Mouse (Mus musculus) spleen, postnatal 10 days (tissue): ENCODE data around the gene Prkca.

Experiments
- DNase-seq, 2 experiments: peaks; one replicate each; pipeline ENCODE4 v3.0.0; 2021 to 2022; ENCODE audit warnings: low spot score in 2 of 2

Gene Prkca

DNA sequence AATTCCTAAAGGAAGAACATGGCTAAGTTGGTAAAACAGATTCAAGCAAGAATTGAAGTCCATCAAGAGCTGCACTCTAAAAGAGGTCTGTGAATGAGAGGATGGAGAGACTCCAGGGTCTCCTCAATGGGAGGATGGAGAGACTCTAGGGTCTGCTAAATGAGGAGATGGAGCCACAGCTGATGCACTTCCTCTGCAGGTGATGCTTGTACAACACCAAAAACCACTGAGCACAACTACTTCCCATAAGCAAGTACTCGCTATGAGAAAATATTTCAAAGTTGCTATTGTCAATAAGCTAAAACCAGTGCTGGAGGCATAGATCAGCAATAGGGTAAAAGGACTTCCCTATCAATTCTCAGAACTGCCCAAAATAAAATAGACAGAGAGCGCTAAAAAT is 137.1 kb downstream of the Prkca start:
- no peak for DNase-seq

DNA sequence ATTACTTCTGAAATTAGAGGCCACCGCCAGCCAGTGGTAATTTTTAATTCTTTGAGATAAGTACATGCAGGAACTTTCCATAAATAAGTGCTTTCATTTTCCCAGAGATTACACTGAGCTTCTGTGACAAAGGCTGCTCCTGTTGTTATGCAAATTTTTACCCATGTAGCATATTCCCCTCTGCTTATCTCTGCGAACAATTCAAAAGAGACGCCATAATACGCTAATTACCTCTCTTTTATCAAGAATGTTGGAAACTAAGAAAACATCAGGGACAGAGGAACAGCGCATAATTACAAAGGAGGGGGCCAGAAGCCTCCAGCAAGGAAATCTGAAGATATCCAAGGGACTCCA is 138.9 kb downstream of the Prkca start:
- DNase-seq = no peak

DNA sequence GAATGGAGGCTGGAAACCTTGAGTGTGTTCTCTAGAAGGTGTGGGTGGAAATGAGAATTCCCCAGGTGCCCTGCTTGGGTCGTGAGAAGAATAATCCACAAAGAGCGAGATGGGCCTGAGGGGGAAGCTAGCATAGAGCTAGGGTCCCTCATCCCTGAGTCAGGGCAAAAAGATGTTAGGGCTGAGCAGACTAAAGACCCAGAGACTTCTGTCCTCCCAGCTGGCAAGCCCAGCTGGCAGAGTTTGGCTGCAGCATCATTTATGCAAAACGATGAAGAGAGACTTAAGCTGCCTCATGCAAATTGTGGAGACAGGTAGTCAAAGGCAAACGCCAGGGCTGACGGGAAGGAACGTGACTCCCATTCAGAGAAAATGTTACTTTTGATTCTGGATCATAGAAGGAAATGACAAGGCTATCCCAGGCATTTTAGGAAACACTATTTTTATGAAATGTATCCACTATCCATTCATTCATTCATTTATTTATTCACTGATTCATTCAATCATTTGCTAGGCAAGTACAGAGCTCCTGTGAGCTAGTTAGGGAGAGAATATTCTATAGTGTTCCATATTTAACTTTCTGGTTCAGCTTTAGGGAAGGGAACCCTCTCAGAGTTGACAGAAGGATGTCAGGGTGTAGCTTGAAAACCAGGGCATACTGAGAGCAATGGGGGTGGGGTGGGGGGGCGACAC is 139.4 kb downstream of the Prkca start:
- DNase-seq = no peak

DNA sequence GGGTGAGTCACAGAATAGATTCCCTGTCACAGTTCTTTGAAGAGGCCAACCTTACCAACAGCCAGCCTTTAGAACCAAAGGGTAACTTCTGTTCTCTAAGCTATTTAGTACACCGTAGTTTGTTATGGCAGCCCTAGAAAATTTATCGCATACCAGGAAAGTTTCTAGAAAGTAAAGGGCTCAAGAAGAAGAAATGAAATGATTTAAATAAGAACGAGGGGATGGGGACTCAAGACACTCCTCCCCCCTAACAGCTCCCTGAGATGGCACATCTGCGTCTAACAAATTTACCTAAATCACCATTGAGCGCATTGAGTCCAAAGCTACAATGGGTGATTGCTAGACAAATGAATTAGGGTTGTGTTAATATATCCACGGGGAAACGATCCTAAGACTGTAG is 140.9 kb downstream of the Prkca start:
- no peak for DNase-seq

DNA sequence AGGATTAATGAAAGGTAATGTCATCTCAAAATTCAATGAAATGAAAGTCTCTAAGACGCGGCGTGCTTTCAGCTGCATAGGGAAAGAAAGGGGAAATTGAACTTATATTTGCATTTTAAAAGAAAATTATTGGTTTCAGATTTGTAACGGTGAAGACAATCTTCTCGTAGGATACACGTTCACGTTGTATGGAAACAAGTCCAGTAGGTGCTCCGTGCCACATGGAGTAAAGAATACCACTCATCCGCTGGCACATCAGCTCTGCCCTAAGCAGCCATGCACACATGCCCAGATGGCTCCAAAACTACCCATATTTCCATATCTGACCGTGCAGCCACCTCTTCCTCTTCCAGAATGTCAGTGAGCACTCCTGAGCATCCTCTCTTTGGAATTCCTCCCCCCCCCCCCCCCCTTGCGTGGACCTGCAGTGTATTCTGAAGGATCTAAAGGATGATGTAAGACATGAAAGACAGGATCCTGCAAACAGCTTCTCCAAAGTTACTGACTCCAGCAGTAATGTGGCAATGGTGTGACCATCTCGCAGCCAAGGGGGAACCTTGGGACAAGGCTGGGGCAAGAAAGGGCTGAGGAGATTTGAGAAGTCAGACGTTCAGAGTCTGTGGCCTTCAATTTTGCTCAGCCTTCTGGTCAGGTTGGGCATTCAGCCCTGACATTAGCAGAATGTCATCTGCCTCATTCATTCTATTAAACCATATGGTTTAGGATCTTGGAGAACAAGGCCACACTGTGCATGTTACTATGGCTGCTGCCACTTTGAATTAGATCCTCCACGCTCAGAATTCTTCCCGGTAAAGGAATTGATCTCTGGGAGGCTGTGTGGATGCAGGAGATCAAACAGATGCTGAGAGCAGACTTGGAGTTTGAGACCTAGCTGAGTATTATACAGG is 142.8 kb downstream of the Prkca start:
- DNase-seq = no peak

DNA sequence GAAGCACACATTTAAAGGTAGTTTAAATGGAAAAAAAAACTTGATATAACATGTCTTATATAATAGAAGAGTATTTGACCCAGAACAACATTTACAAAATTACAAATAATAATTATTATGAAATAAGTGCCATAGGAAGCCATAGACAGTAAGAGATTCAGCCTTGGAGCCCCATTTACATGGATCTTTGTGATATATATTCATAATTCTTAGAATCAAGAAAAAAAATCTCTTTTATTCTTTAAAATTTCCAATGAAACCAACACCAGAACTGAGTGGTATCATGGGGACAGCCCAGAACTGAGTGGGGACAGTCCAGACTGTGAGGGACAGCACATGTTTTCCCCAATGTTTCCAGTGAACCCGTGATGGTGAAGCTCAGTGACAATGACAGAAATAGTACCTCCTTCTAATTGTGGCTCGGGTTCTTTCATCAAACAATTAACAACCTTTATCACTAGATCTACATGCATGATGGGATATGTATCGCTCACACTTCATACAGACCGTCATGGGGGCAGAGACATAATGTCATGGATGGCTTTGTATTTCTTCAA is 144.2 kb downstream of the Prkca start:
- DNase-seq = no peak

DNA sequence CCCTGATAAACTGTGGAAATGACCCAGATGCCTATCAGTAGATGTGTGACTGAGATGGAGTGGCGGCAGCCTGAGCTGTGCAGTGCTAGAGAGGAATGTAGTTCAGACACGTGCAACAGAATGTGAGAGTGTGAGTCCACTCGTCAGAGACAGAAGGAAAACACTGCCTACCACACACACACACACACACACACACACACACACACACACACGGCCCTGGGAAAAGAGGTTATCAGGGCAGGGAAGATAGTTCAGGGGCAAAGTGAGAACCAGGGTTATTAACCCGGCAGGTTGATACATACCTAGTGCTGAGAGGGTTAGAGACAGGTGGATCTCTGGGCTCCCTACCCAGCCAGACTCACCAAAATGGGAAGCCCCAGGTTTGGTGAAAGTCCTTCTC is 145.1 kb downstream of the Prkca start:
- DNase-seq = no peak

DNA sequence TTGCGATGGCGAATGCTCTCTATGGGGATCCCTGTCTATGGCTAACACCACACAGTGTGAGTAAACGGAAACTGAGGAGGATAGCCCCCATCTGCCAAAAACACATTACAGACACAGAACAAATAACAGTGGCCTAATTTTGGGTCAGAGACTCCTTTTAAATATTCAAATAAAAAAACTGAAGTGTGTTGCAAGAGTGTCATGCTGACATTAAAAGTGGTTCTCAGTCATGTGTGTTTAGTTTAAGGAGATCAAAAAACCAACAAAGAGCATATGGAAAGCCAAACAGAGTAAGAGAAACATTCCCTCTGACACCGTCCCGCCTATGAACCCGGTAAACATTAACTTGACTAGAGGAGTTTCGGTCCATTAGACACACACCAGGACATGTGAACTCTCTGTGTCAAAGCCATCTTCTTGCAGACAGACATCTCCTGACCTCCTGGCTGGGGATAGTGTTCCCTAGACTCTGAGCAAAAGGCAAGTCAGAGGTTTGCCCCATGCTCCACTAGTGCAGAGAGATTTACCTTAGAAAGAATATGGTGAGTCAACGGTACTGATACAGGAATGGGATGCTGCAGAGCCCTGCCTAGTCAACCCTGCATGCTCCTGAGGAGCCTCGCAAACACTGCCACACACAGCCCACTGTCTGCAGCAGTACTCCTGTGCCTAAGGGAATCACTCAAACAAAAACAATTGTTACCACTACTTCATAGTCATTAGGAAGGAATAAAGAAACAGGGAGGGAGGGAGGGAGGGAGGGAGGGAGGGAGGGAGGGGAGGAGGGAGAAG is 146.1 kb downstream of the Prkca start:
- no peak for DNase-seq

DNA sequence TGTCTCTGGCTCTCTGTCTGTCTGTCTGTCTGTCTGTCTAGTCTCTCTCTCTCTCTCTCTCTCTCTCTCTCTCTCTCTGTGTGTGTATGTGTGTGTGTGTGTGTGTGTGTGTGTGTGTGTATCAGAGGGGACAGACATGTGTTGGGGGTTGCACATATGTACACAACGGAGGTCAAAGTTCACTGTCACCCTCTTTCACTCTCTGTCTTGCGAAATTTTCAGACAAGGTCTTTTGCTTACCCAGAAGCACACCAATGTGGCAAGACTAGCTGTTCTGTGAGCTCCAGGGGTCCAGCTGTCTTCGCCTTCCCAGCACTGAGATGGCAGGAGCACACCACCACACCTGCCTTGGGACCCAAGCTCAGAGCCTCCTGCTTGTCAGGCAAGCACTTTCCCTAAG is 146.9 kb downstream of the Prkca start:
- no peak for DNase-seq

DNA sequence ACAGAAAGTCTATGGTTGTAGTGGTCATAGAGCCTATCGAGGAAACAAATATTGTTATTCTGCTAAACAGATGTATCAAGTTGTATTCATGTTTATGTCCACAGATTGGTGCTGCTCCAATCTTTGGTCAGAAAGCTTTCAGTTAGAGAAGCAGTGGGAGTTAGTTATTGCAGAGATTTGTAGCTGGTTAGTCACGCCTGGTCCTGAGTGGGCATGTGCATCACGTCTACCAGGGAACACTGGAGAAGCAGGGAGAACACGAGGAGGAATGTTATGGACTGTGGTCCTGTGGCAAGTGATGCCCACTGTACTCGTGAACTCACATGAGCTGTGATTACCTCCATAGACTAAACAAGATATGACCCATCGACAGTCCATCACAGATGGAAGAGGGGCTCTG is 153.4 kb downstream of the Prkca start:
- DNase-seq = no peak

DNA sequence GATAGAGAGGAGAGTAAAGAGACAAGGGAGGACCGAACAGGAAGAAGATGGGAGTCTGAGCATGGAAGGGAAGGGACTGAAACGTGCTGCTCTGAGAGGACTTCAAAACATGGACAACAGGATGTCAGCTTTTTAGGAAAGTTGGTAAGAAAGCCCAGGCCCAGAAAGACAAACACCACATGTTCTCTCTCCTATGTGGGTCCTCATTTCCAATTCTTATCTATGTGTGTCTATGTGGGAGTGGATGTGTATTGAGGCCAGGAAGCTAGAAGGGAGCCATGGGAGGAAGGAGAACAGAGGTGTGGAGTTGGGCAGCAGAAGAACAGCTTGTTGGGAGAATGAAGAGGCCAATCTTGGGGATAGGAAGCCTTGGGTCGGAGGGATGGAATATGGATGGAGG is 154.4 kb downstream of the Prkca start:
- no peak for DNase-seq

DNA sequence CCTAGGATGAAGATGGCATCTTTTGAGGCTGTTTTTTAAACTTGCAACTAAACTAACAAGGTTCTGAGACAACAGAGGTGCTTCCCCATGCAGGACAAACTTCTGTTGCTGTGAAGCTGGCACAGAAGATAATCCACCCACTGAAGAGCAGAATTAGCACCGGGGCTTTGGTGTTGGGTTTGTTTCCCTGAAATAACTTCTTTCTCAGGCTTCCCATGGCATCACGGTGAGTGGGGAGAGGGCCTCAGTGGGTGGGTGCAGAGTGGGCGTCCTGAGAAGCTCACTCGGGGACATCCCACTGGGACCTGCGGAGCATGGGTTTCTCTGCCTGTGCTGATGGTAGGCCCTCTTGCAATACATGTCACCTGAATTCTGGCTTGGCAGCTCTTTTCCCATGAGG is 161.3 kb downstream of the Prkca start:
- no peak for DNase-seq

DNA sequence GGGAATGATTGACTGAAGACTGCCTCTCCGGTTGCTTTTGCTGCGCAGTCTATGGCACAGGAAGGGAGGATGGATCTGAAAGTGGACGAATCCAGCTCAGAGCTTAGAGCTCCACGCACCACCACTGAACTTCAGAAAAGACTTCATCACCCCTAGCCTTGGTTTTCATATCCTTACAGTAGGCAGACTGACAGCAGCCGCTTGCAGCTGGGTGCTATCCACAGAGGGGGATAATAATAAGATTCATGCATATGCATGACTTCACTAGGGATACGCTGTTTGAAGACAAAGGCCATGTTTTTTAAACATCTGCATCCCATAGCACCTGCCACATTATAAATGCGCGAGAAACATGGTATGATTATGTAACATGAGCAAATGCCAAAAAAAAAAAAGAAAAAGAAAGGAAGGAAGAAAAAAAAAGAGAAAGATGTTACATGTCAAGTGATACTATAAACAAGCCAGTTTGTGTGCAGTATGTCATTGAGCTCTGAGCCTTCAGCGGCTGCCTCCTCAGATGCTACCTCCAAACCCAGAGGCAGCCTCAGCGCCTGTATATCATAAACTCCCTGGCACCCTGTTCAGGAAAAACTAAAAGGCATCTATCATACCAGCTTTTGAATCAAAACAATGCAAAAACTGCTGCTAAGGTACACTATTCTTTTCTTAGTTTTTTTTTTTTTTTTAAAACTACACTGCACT is 162.6 kb downstream of the Prkca start:
- no peak for DNase-seq

DNA sequence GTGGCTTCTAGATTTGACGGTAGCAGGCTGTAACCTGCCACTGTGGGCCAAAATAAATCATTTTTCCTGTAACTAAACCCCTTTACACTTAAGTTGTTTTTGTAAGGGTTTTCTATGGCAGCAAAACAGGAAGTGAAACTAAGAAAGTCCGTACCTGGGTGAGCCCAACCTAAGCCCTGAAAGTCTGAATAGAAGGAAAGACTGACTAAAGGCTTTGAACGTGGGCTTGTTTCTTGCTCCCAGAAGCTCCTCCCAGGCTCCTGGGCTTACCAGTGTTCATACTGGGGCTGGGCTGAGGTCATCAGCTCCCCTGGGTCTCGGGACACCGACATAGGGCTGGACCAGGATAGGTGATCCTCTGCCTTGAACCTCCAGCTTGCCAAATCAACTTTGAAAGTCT is 164.9 kb downstream of the Prkca start:
- no peak for DNase-seq

DNA sequence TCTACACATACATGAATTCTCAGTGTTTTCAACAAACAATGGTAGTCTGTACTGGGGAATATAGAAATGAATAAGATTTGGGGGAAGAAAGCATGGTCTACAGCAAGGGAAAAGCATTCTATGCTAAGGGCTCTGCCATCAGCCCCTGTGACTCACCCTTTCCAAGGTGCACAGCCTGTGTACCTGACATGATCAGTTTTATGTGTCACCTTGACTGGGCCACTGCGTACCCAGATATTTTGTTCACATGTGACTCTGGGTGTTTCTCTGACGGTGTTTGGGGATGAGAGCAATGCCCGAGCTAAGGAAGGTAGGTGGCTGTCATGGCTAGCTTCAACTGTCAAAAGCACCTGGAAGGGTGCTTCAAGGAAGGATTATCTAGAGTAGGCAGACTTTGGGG is 165.5 kb downstream of the Prkca start:
- DNase-seq = no peak

DNA sequence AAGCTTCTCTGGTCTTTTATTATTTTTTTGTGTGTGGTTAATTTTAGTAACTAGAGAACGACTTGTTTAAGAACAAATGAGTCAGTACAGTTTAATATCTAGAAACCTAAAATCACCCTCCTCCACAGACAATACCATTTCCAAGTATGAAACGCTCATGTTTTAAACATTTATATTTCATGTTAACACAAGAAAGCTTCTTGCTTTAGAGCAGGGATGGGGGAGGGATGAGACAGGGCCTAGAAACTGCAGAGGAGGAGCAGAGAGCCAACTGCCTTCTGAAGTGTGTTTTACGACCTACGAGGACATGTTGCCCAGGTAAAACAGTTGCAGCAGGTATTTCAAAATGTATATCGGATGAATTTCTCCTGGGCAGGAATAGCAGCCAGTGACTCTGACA is 167.0 kb downstream of the Prkca start:
- DNase-seq = no peak

DNA sequence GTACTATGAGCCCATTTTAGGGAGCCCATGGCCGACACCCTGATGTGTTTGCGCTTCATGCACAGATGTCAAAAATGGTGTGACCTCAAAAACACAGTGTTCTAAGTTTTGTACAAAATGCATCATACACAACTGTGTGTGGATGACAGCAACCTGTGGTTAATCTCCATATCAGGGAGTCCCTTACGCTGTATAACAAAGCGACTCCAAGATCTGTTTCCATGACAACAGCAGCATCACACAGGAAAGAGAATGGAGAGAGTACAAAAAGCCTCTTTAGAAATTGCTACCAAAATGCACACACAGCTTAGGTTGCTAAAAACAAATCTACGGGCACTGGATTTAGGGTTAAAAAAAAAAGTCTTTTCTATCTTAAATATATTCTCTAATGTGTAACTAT is 171.8 kb downstream of the Prkca start:
- DNase-seq = no peak

DNA sequence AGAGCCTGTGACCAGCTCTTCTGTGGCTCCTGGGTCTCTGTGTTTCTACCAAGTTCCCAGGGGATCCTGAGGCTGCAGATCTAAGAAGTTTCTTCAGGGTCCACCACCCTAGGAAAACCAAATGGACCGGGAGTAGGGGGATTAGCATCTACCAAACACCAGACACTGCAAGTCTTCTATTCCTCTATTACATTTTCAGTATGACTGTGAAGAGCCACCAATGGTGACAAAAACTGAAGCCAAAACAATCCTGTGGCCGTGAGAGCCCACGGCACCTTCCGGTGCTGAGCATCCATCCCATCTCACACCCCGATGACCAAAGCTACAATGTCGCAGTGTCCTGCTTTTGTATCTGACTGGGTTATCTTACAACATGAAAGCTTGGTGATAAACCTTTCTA is 172.5 kb downstream of the Prkca start:
- no peak for DNase-seq

DNA sequence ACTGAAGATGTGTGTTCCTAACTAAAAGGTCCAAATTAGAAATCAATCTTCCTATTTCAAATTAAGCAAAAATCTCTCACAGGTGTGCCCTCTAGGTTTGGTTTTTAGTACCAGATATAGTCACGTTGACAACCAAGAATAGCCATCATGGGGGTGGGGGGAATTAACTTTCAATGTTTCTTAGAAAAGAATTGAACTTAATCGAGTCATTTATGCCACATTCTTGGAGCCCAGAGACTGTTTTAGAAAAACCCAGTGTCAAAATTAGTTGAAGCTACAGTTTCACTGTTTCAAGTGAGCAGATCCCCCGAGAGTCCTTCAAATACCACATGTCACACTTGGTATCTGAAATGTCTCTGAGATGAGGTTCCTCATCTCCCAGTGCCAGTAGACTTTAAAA is 173.6 kb downstream of the Prkca start:
- no peak for DNase-seq

DNA sequence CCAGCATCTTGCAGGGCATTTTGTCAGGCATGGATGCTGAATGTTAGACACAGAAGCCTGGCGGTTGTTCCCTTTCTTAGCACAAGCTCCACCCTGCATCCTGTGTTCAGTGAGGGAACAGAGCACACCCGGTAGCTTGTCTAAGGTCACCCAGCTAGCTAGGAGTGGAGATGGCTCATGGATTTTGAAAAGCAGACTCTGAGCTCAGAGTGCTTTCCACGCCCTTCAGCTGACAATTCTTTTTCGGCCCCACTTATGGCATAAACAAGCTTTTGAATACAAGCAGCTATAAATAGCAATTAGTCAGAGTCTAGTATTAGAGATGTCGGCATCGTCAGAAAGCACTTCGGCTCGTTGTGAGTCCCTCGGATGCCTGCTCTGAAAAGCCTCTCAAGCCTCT is 178.0 kb downstream of the Prkca start:
- DNase-seq = no peak

DNA sequence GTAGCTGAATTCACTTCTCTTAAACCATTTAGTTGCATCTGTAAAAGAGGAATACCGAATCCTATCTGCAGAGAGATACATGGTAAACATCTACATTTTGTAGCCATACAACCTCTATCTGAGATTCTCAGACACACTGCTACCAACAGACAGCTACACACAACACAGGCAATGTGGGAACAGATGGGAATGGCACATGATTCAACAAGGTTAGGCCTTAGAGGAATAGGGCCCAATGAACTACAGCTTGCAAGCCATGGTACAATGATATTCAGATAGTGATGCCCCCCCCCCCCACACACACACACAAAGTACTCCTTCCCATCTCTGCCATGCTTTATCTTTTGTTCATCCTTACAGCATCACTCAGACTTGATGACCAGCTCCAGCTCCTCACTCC is 181.1 kb downstream of the Prkca start:
- no peak for DNase-seq

DNA sequence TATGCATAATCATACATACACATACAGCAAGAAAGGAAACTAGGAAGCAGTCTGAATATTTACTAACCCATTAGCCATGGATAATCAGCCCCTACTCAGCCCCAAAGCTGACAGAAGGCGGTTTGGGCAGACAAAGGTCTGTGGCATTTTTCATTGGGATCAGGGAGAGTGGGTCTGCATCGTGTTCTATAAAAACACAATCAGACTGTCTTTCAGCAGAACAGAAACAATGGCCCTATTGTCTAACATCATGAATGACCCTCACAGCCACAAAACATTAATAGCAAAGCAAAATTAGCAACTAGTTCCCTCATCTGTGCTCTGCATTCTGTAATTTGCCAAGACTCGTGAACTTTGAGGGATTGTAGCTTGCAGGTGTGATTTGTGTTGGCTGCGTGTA is 181.6 kb downstream of the Prkca start:
- DNase-seq = no peak
